Mouse (Mus musculus): ENCODE measurements around the gene Smg9. TPM values are rescaled to one million over a fixed set of nuclear protein-coding genes. Genes with fewer than 3 reads are reported as not detected.

Smg9 gene
- 134 TPM for total RNA-seq (2023)

DNA sequence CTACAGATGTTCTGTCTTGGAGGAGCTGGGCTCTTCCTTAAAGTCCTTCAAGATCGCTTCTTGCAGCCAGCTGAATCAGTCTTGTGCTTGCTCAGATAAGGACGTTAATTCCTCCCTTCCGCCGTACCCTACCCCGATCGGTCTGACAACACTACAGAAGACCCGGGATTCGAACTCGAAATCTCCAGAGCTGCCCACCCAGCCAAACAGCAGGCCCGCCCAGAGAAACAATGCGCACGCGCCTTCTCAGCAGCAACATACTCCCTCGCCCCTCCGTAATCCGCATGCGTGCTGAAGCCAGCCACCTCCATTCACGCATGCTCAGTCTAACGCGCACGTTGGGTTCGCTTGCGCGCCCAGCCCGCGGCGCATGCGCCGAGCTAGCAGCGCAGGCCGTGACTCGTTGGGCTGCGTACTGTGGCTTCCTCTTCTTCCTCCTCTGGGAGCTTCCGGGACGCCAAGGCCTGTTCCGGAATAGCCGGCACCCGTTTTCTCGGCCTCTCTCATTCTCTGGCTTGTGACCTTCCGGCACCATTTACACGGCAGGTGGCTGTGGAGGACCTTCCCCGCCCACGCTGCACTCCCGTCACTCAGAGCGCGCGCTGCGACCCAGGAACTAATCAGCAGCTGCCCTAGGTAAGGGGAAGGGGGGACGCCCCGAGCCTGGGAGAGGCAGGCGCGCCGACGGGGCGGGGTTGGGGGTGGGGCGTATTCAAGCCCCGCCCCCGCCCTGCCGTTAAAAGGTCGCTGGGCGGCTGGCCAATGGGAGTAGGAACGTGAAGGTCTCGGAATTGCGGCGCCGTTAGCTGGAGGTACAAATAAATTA is at the start of gene Smg9:
Smg9 (plus strand) TSS at position 364 of the 826 bp plus-strand sequence.

DNA sequence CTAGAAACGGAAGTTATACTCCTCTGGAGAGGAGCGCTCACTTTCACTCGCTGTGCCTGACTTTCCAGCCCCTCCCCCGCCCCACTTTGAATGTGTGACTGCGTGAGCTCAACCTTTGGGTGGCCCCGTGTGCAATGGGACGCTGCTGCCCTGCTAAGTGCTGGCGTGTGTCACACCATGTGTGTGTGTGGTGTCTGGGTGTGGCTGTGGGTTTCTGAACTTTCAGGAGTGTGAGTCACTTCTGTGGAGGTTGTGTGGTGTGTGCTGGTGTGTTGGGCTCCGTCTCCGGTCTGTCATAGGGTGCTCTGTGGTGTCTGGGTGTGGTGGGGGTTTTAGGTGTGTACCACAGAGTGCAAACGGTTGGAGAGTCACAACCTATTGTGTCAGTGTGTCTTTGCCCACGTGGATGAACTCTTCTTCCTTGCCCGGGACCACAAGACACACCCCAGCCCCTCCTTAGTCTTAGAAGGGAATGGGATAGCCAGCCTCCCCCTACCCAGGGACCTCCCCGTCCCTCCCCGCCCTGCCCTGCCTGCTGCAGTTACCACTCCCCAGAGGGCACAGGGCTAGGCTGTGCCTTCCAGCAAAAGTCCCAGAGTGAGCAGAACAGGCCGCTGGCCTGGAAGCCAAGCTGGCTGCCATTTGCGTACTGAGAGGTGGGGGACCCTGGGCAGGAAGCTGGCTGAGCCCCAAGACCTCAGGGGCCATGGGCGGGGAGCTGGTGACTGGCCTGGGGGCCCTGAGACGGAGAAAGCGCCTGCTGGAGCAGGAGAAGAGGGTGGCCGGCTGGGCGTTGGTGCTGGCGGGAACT is 29.5 kb upstream of the Smg9 start, which contains the start of gene Kcnn4:
Kcnn4 (plus strand) TSS at position 533 of the 811 bp plus-strand sequence.

DNA sequence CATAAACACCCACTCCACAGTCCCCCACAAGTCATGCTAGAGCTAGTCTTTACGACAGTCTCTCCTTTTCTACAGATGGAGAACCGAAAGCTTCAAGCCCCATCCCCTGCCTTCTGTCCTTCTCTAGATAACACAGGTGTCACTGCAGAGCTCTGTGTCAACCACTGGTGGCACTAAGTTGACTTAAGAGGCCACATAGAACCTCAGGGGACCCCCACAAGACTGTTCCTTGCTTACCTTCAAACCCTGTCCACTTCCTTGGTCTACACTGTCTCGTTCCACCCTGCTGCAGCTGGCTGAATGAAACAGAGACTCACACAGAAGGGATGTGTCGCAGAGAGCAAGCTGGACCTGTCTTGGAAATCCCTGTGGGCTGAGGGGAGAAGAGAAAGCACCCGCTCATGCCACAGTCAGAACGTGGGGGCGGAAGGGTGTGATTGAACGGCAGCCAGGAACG is 52.5 kb downstream of the Smg9 start, which contains the start of gene Irgc1:
Irgc1 (minus strand) TSS at position 443 of the 457 bp plus-strand sequence.

GRCm38 (mm10) chr7:24462388-24463319 is 63.2 kb downstream of the Smg9 start, which contains the start of gene Plaur:
Plaur (plus strand) TSS chr7:24462484.

Other genes with a start within 250 kb of the Smg9 start
- gene Zfp114, start 224.6 kb upstream of the Smg9 start, total RNA-seq (2023) = 0.55 TPM
- 0.24 TPM for gene Zfp111, start 188.2 kb upstream of the Smg9 start, total RNA-seq (2023)
- gene Zfp109, start 162.1 kb upstream of the Smg9 start, total RNA-seq (2023) = 3.8 TPM
- gene Zfp108, start 144.8 kb upstream of the Smg9 start, total RNA-seq (2023) = not detected
- gene Zfp93, start 129.2 kb upstream of the Smg9 start, total RNA-seq (2023) = 0.98 TPM
- gene Zfp61, start 98.4 kb upstream of the Smg9 start, total RNA-seq (2023) = 10.2 TPM
- 4.7 TPM for gene Zfp94, start 83.0 kb upstream of the Smg9 start, total RNA-seq (2023)
- gene Tescl, start 65.7 kb upstream of the Smg9 start, total RNA-seq (2023) = not detected
- gene Lypd5, start 50.4 kb upstream of the Smg9 start, total RNA-seq (2023) = not detected
- gene Kcnn4, start 29.4 kb upstream of the Smg9 start, total RNA-seq (2023) = 165 TPM
- 10.8 TPM for gene Irgc1, start 52.7 kb downstream of the Smg9 start, total RNA-seq (2023)
- 372 TPM for gene Plaur, start 62.9 kb downstream of the Smg9 start, total RNA-seq (2023)
- gene Cadm4, start 82.4 kb downstream of the Smg9 start, total RNA-seq (2023) = 0.40 TPM
- 2.7 TPM for gene Zfp428, start 107.4 kb downstream of the Smg9 start, total RNA-seq (2023)
- not detected for gene AC161166.1, start 112.8 kb downstream of the Smg9 start, total RNA-seq (2023)
- gene Irgq, start 131.1 kb downstream of the Smg9 start, total RNA-seq (2023) = 9.0 TPM
- not detected for gene Pinlyp, start 146.5 kb downstream of the Smg9 start, total RNA-seq (2023)
- gene Xrcc1, start 146.7 kb downstream of the Smg9 start, total RNA-seq (2023) = 60.1 TPM
- 5.1 TPM for gene Ethe1, start 187.9 kb downstream of the Smg9 start, total RNA-seq (2023)
- not detected for gene Zfp575, start 188.0 kb downstream of the Smg9 start, total RNA-seq (2023)
- gene Phldb3, start 211.1 kb downstream of the Smg9 start, total RNA-seq (2023) = 2.8 TPM
- not detected for gene Lypd3, start 236.9 kb downstream of the Smg9 start, total RNA-seq (2023)